Mouse (Mus musculus): Measurements from ENCODE around the gene Auts2. TPM values are rescaled to one million over a fixed set of nuclear protein-coding genes. Genes with fewer than 3 reads are reported as not detected.

Gene Auts2
- polyA plus RNA-seq, 1 experiment from 2014 or later = 53.4 TPM

GRCm38 (mm10) chr5:131662657-131663056, 880.5 kb downstream of the Auts2 start:
- H3K9ac ChIP-seq (ENCODE audit: low read length) = no peak overlapping the region
- no peak overlapping the region for H3K27ac ChIP-seq (replicated peaks; ENCODE audit: low read depth, low read length)
- DNase-seq (ENCODE audit: low spot score) (no peak), ATAC-seq (ENCODE audit: insufficient number of reproducible peaks, low FRiP score, low TSS enrichment, low read depth) (no peak)
- 0 out of 2 replicates have a peak, but pooled peaks cover 5% of the 10 kb centered on the region for H3K4me1 ChIP-seq (ENCODE audit: control insufficient read depth, insufficient read depth, low read length)
- no peak overlapping the region for H3K4me2 ChIP-seq (ENCODE audit: low read depth, severe bottlenecking)
- H3K4me3 ChIP-seq (ENCODE audit: low read depth, low read length) = no peak overlapping the region
- WGBS = 91% methylated on average over 2 of the region's 2 CpGs
- peaks cover 2% of the 10 kb centered on the region; the same call in 1 of the 2 replicates for H3K9me3 ChIP-seq (ENCODE audit: control insufficient read depth, low read length)
- no peaks in the 10 kb centered on the region for H3K36me3 ChIP-seq (ENCODE audit: control insufficient read depth, insufficient read depth, low read length)
- no peaks in the 10 kb centered on the region for H3K27me3 ChIP-seq (ENCODE audit: control insufficient read depth, insufficient read depth, low read length)

DNA sequence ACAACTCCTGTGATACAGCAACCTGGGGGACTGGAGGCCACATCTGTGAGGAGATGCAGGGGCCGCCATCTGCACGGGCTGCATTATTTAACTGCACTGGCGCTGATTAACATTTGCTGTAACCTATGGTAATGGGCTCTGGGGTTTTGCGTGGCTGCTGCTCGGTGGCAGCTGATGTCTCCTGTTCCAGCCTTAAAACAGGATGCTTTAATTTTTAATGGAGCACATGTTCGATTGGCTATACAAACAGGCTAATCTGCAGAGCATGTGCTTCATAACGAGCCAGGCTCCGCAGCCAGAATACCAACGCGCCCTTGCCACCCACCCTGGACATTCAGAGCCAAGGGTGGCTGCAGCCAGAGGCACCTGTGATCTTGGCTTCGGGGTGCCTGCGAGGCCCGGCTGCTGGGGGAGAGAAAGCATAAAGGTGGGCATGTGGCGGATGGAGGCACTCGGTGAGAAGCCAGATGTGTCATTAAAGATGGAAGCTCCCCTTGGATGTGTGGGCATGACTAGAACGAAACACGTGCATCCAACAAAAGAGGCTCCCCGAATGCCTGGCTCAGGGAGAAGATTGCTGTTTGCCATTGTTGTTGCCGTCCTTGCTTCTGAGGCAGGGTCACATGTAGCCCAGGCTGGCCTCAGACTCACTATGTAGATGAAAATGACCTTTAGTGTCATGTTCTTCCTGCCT, 884.2 kb downstream of the Auts2 start:
- Histone ChIP-seq H3K27me3 (ENCODE audit: control insufficient read depth, insufficient read depth, low read length) (no peaks in the 10 kb centered on the region), H3K27ac (replicated peaks; ENCODE audit: low read depth, low read length) (no peak overlapping the region), H3K4me2 (ENCODE audit: low read depth, severe bottlenecking) (no peak overlapping the region), H3K9me3 (ENCODE audit: control insufficient read depth, low read length) (peaks cover 2% of the 10 kb centered on the region; the same call in 1 of the 2 replicates), H3K36me3 (ENCODE audit: control insufficient read depth, insufficient read depth, low read length) (no peaks in the 10 kb centered on the region), H3K4me1 (ENCODE audit: control insufficient read depth, insufficient read depth, low read length) (peaks cover 8% of the 10 kb centered on the region; the same call in 1 of the 2 replicates), H3K4me3 (ENCODE audit: low read depth, low read length) (no peak overlapping the region), H3K9ac (ENCODE audit: low read length) (no peak overlapping the region)
- ATAC-seq (ENCODE audit: insufficient number of reproducible peaks, low FRiP score, low TSS enrichment, low read depth) = no peak
- DNase-seq (ENCODE audit: low spot score) = no peak
- 68% methylated on average over 19 of the region's 19 CpGs for WGBS

DNA sequence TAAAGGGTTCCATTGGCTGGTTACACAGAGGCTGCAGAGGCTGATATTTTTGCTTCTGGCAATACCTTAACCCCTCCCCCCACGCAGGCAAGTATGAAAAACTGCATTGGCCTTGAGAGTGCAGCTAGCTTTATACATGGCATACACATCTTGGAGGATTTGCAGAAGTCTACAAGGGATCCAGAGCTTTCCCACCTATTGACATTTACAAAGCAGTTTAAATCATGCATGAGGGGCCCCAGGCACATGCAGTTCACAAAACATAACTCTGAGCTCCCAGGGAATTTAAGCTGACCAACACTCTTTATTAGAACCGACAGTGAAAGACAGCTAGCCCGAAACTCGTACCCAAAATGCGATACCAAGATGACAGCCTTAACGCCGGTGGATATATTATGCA, 888.9 kb downstream of the Auts2 start:
- WGBS = 72% methylated on average over 7 of the region's 7 CpGs
- H3K27me3 ChIP-seq (ENCODE audit: control insufficient read depth, insufficient read depth, low read length) = no peaks in the 10 kb centered on the region
- no peak for ATAC-seq (ENCODE audit: insufficient number of reproducible peaks, low FRiP score, low TSS enrichment, low read depth)

GRCm38 (mm10) chr5:131650381-131650891, 892.7 kb downstream of the Auts2 start:
- no peak overlapping the region for H3K9ac ChIP-seq (ENCODE audit: low read length)
- H3K4me2 ChIP-seq (ENCODE audit: low read depth, severe bottlenecking) = no peak overlapping the region
- H3K4me3 ChIP-seq (ENCODE audit: low read depth, low read length) = no peak overlapping the region
- WGBS = 50% methylated on average over 11 of the region's 11 CpGs
- no peaks in the 10 kb centered on the region for H3K36me3 ChIP-seq (ENCODE audit: control insufficient read depth, insufficient read depth, low read length)
- H3K9me3 ChIP-seq (ENCODE audit: control insufficient read depth, low read length) = no peaks in the 10 kb centered on the region
- H3K4me1 ChIP-seq (ENCODE audit: control insufficient read depth, insufficient read depth, low read length) = peaks cover 25% of the 10 kb centered on the region
- ATAC-seq (ENCODE audit: insufficient number of reproducible peaks, low FRiP score, low TSS enrichment, low read depth) = no peak
- H3K27me3 ChIP-seq (ENCODE audit: control insufficient read depth, insufficient read depth, low read length) = no peaks in the 10 kb centered on the region
- DNase-seq (ENCODE audit: low spot score) = peak; percentile 47
- no peak overlapping the region for H3K27ac ChIP-seq (replicated peaks; ENCODE audit: low read depth, low read length)

More for the DNA sequence above, 888.9 kb downstream of the Auts2 start:
- H3K9me3 ChIP-seq (ENCODE audit: control insufficient read depth, low read length) = no peaks in the 10 kb centered on the region
- no peak for DNase-seq (ENCODE audit: low spot score)
- H3K9ac ChIP-seq (ENCODE audit: low read length) = no peak overlapping the region
- peaks cover 23% of the 10 kb centered on the region for H3K4me1 ChIP-seq (ENCODE audit: control insufficient read depth, insufficient read depth, low read length)
- H3K4me2 ChIP-seq (ENCODE audit: low read depth, severe bottlenecking) = no peak overlapping the region
- H3K4me3 ChIP-seq (ENCODE audit: low read depth, low read length) = no peak overlapping the region
- H3K36me3 ChIP-seq (ENCODE audit: control insufficient read depth, insufficient read depth, low read length) = no peaks in the 10 kb centered on the region
- H3K27ac ChIP-seq (replicated peaks; ENCODE audit: low read depth, low read length) = no peak overlapping the region

DNA sequence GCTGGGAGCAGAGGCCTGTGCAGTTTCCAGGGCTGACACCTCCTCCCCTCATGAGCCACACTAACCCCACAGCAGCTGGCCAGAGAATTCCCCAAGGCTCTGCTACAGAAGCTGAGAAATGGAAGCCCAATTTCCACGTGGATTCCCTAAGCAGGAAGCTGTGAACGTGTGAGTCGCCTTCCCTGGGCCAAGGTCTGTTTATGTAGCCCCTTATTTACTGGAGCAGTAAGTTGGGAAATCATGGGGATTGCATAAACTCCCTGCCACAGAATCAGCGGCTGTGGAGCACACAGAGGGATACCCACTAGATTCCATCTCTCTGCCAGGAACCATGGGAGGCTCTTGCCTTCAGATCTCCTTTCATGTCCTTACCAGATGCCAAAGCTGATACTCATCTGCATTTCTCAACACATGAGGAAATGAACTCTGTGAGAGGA, 895.4 kb downstream of the Auts2 start:
- no peak overlapping the region; the same call in 1 of the 2 replicates for H3K27ac ChIP-seq (replicated peaks; ENCODE audit: low read depth, low read length)
- DNase-seq (ENCODE audit: low spot score) = peak; percentile 65
- no peak overlapping the region for H3K4me2 ChIP-seq (ENCODE audit: low read depth, severe bottlenecking)
- H3K4me1 ChIP-seq (ENCODE audit: control insufficient read depth, insufficient read depth, low read length) = peaks cover 22% of the 10 kb centered on the region
- ATAC-seq (ENCODE audit: insufficient number of reproducible peaks, low FRiP score, low TSS enrichment, low read depth) = 0 out of 2 replicates have a peak, but pooled peaks have one; percentile 49
- WGBS = 13% methylated on average over 4 of the region's 4 CpGs
- no peaks in the 10 kb centered on the region for H3K36me3 ChIP-seq (ENCODE audit: control insufficient read depth, insufficient read depth, low read length)
- no peaks in the 10 kb centered on the region for H3K27me3 ChIP-seq (ENCODE audit: control insufficient read depth, insufficient read depth, low read length)
- no peak overlapping the region for H3K9ac ChIP-seq (ENCODE audit: low read length)
- H3K9me3 ChIP-seq (ENCODE audit: control insufficient read depth, low read length) = no peaks in the 10 kb centered on the region
- no peak overlapping the region for H3K4me3 ChIP-seq (ENCODE audit: low read depth, low read length)

DNA sequence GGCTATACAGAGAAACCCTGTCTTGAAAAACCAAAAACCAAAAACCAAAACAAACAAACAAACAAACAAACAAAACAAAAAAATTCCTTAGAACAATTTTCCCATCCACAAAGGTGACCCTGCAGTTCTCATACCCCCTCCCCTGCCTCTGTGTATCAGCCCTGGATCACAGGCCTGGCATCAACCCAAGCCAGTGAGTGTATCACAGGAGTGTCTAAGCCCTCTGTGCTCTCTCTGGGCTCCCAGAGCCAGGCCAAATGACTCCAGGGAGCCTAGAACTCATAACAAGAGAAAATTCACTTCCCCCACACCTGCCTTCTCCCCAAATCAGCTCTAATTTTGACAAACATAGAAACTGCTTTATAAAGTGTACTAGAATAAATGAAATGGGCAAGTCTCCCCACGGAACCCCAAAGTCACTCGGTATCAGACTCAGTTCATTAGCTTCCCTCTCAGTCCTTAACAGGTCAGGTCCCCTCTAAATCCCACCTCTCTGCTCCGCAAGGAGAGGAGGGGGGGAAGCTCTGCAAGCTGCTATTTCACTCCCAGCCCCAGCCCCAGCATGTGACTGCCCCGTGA, 896.0 kb downstream of the Auts2 start:
- no peaks in the 10 kb centered on the region for H3K36me3 ChIP-seq (ENCODE audit: control insufficient read depth, insufficient read depth, low read length)

GRCm38 (mm10) chr5:131646192-131646775, 896.9 kb downstream of the Auts2 start:
- Histone ChIP-seq H3K27me3 (ENCODE audit: control insufficient read depth, insufficient read depth, low read length) (no peaks in the 10 kb centered on the region), H3K4me3 (ENCODE audit: low read depth, low read length) (no peak overlapping the region), H3K36me3 (ENCODE audit: control insufficient read depth, insufficient read depth, low read length) (no peaks in the 10 kb centered on the region), H3K4me2 (ENCODE audit: low read depth, severe bottlenecking) (no peak overlapping the region), H3K4me1 (ENCODE audit: control insufficient read depth, insufficient read depth, low read length) (peaks cover 24% of the 10 kb centered on the region), H3K27ac (replicated peaks; ENCODE audit: low read depth, low read length) (no peak overlapping the region), H3K9ac (ENCODE audit: low read length) (no peak overlapping the region), H3K9me3 (ENCODE audit: control insufficient read depth, low read length) (no peaks in the 10 kb centered on the region)
- DNase-seq (ENCODE audit: low spot score) (no peak), ATAC-seq (ENCODE audit: insufficient number of reproducible peaks, low FRiP score, low TSS enrichment, low read depth) (no peak)
- 86% methylated on average over 10 of the region's 10 CpGs for WGBS

More for the DNA sequence above, 896.0 kb downstream of the Auts2 start:
- peaks cover 24% of the 10 kb centered on the region for H3K4me1 ChIP-seq (ENCODE audit: control insufficient read depth, insufficient read depth, low read length)
- H3K4me2 ChIP-seq (ENCODE audit: low read depth, severe bottlenecking) = no peak overlapping the region
- DNase-seq (ENCODE audit: low spot score) = no peak
- H3K4me3 ChIP-seq (ENCODE audit: low read depth, low read length) = no peak overlapping the region
- H3K27me3 ChIP-seq (ENCODE audit: control insufficient read depth, insufficient read depth, low read length) = no peaks in the 10 kb centered on the region
- H3K9me3 ChIP-seq (ENCODE audit: control insufficient read depth, low read length) = no peaks in the 10 kb centered on the region
- no peak overlapping the region for H3K9ac ChIP-seq (ENCODE audit: low read length)
- 33% methylated on average over 3 of the region's 4 CpGs for WGBS
- no peak for ATAC-seq (ENCODE audit: insufficient number of reproducible peaks, low FRiP score, low TSS enrichment, low read depth)
- H3K27ac ChIP-seq (replicated peaks; ENCODE audit: low read depth, low read length) = no peak overlapping the region

DNA sequence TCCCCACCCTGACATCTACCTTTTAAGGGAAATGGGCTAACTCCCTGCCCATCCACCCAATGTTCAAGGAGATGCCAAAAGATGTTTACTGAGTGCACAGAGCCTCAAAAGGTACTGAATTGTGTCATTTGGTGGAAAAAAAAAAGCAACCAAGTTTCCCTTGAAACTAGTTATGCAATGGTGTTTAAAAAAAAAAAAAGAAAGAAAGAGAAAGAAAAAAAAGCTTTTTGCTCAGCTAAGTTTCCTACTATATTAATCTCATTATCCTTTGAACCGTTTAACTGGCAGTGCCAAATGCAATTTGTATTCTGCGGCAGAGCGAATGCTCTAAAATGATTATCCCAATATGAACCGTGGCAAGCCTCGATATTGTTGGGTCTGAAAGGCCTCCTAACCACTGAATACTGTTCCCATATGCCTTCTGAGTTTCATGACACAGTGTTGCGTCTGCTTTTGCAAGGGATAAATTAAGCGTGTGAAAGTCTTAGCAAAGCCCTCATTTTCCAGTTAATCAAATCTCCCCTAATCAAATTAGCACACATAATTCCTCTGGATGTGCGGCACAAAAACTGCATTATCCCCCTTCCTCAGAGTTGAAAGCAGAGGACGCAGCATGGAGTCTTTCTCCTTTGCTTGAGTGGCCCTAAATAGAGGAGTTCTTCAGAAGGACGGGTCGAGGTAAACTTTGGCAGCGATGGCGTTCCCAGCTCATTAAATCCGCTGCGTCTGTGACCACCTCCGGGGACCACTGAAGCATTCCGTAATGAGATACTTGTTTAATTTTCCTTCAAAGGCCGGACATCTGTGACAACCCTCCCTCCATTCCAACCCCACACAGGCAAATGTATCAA, 897.6 kb downstream of the Auts2 start:
- no peak overlapping the region for H3K9ac ChIP-seq (ENCODE audit: low read length)
- no peak for ATAC-seq (ENCODE audit: insufficient number of reproducible peaks, low FRiP score, low TSS enrichment, low read depth)
- no peak overlapping the region for H3K4me2 ChIP-seq (ENCODE audit: low read depth, severe bottlenecking)
- peaks cover 16% of the 10 kb centered on the region for H3K4me1 ChIP-seq (ENCODE audit: control insufficient read depth, insufficient read depth, low read length)
- WGBS = 48% methylated on average over 18 of the region's 18 CpGs
- H3K4me3 ChIP-seq (ENCODE audit: low read depth, low read length) = no peak overlapping the region
- no peaks in the 10 kb centered on the region for H3K9me3 ChIP-seq (ENCODE audit: control insufficient read depth, low read length)
- no peaks in the 10 kb centered on the region for H3K36me3 ChIP-seq (ENCODE audit: control insufficient read depth, insufficient read depth, low read length)
- H3K27ac ChIP-seq (replicated peaks; ENCODE audit: low read depth, low read length) = no peak overlapping the region
- no peak for DNase-seq (ENCODE audit: low spot score)
- H3K27me3 ChIP-seq (ENCODE audit: control insufficient read depth, insufficient read depth, low read length) = no peaks in the 10 kb centered on the region

Data from limb, embryonic 11.5 days (tissue).